Mouse (Mus musculus): ENCODE results near the gene Agpat1. TPM values are rescaled to one million over a fixed set of nuclear protein-coding genes. Genes with fewer than 3 reads are reported as not detected.

Agpat1 gene
- polyA plus RNA-seq, 1 experiment from 2014 or later = 55.6 TPM

DNA sequence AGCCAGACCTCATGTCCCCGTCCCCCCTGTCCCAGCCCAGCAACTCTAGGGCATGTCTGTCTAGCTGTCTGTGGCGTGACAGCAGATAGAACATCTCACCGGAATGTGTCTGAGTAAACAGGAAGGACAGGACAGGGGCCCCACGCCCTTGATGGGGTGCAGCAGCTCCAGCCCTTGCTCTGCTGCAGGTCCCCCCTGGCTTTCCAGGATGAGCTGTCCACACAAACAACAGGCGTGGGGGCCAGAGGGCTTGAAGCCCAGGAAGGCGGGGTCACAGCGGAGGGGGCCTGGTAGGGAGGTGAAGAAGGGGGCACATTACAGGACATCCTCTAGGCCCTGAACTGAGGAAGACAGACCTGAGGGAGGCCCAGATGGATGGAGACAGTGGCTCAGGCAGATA, 51.1 kb downstream of the Agpat1 start:
- Histone ChIP-seq H3K4me3 (ENCODE audit: low read depth, low read length) (no peak overlapping the region), H3K9me3 (ENCODE audit: control insufficient read depth) (no peaks in the 10 kb centered on the region), H3K4me2 (replicated peaks; ENCODE audit: low read depth) (no peak overlapping the region), H3K9ac (ENCODE audit: low read depth, low read length) (no peak overlapping the region), H3K4me1 (replicated peaks; ENCODE audit: control insufficient read depth, insufficient read depth, low read length) (peaks cover 7% of the 10 kb centered on the region; the same call in 1 of the 2 replicates), H3K27ac (ENCODE audit: low read depth, low read length) (peak overlapping the region; percentile 62), H3K27me3 (replicated peaks; ENCODE audit: control insufficient read depth, insufficient read depth, low read length) (peaks cover 7% of the 10 kb centered on the region; the same call in 1 of the 2 replicates), H3K36me3 (ENCODE audit: control insufficient read depth, insufficient read depth) (peaks cover 28% of the 10 kb centered on the region)
- no peak for TF ChIP-seq CTCF (IDR thresholded peaks at IDR 0.05; ENCODE audit: low read depth)
- WGBS = 53% methylated on average over 7 of the region's 7 CpGs
- ATAC-seq = peak; percentile 3; the same call in 1 of the 2 replicates

DNA sequence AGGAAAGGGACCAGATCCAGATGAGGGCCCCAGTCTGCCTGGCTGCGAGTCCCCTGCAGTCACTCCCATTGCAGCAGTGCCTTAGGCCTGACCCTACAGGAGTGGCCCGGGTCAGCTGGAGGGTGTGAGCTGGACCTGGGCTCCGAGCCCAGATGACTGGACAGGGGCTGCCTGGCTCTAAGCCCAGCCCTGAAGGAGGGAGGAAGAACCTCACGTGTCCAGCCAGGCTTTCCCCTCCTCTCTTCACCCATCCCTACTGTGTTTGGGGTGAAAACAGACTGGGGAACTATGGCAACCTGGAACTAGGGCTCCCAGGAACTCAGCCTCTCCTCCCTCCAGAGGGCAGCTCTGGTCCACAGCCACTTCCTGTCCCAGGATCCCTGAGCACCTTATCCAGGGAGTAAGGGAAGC, 51.5 kb downstream of the Agpat1 start:
- Histone ChIP-seq H3K4me2 (replicated peaks; ENCODE audit: low read depth) (no peak overlapping the region), H3K9me3 (ENCODE audit: control insufficient read depth) (no peaks in the 10 kb centered on the region), H3K4me1 (replicated peaks; ENCODE audit: control insufficient read depth, insufficient read depth, low read length) (peaks cover 7% of the 10 kb centered on the region; the same call in 1 of the 2 replicates), H3K36me3 (ENCODE audit: control insufficient read depth, insufficient read depth) (peaks cover 24% of the 10 kb centered on the region; the same call in 1 of the 2 replicates), H3K27me3 (replicated peaks; ENCODE audit: control insufficient read depth, insufficient read depth, low read length) (peaks cover 7% of the 10 kb centered on the region; the same call in 1 of the 2 replicates), H3K9ac (ENCODE audit: low read depth, low read length) (no peak overlapping the region), H3K27ac (ENCODE audit: low read depth, low read length) (peak overlapping the region; percentile 62), H3K4me3 (ENCODE audit: low read depth, low read length) (no peak overlapping the region)
- peak; percentile 57 for ATAC-seq
- WGBS = 47% methylated on average over 4 of the region's 4 CpGs
- TF ChIP-seq CTCF (IDR thresholded peaks at IDR 0.05; ENCODE audit: low read depth) = peak; percentile 68

DNA sequence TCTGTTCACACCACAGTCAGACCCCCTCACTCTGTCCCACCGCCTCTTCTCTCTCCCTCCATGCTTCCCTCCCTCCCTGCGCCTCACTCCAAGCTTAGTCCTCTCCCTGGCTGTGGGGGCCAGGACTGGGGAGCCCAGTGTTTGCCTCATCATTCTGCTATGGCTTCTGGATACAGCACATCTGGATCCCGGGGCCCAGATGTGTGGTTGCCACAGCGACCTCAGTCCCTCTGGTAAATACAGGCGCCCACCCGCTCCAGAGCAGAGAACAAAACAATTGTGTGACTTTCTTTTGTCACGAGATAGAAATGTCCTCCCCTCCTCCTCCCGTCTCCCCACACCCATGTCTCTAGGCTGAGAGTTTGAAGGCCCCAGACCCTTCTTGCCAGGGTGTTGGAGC, 52.6 kb downstream of the Agpat1 start:
- peaks cover 12% of the 10 kb centered on the region for H3K4me1 ChIP-seq (replicated peaks; ENCODE audit: control insufficient read depth, insufficient read depth, low read length)
- no peak overlapping the region for H3K4me3 ChIP-seq (ENCODE audit: low read depth, low read length)
- H3K27me3 ChIP-seq (replicated peaks; ENCODE audit: control insufficient read depth, insufficient read depth, low read length) = peaks cover 7% of the 10 kb centered on the region; the same call in 1 of the 2 replicates
- no peak overlapping the region for H3K4me2 ChIP-seq (replicated peaks; ENCODE audit: low read depth)
- TF ChIP-seq CTCF (IDR thresholded peaks at IDR 0.05; ENCODE audit: low read depth) = no peak
- 46% methylated on average over 8 of the region's 8 CpGs for WGBS
- no peak for ATAC-seq
- peaks cover 21% of the 10 kb centered on the region; the same call in 1 of the 2 replicates for H3K36me3 ChIP-seq (ENCODE audit: control insufficient read depth, insufficient read depth)
- H3K27ac ChIP-seq (ENCODE audit: low read depth, low read length) = no peak overlapping the region
- H3K9me3 ChIP-seq (ENCODE audit: control insufficient read depth) = no peaks in the 10 kb centered on the region
- no peak overlapping the region for H3K9ac ChIP-seq (ENCODE audit: low read depth, low read length)

DNA sequence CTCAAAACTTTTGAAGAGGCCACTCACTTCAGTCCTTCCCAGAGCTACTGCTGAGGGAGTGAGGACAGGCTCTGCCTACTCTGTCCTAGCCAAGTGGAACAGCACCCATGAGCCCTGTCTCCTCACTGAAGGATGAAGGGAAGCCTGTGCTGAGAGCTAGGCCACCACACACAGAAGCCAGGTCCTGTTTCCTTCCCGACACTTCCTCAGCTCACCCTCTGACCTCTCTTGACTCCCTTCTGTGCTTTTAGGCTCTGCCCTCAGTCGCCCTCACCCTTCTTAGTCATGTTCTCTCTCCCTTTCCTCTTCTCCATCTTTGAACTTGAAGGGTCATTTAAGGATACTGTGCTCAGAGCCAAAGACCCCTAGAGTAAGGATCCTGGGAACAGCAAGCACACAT, 53.2 kb downstream of the Agpat1 start:
- Histone ChIP-seq H3K9ac (ENCODE audit: low read depth, low read length) (no peak overlapping the region), H3K27ac (ENCODE audit: low read depth, low read length) (no peak overlapping the region), H3K36me3 (ENCODE audit: control insufficient read depth, insufficient read depth) (peaks cover 15% of the 10 kb centered on the region; the same call in 1 of the 2 replicates), H3K4me3 (ENCODE audit: low read depth, low read length) (no peak overlapping the region), H3K27me3 (replicated peaks; ENCODE audit: control insufficient read depth, insufficient read depth, low read length) (peaks cover 7% of the 10 kb centered on the region; the same call in 1 of the 2 replicates), H3K4me2 (replicated peaks; ENCODE audit: low read depth) (no peak overlapping the region), H3K4me1 (replicated peaks; ENCODE audit: control insufficient read depth, insufficient read depth, low read length) (peaks cover 12% of the 10 kb centered on the region), H3K9me3 (ENCODE audit: control insufficient read depth) (no peaks in the 10 kb centered on the region)
- no peak for TF ChIP-seq CTCF (IDR thresholded peaks at IDR 0.05; ENCODE audit: low read depth)
- WGBS = 39% methylated on average over 2 of the region's 2 CpGs
- no peak for ATAC-seq

DNA sequence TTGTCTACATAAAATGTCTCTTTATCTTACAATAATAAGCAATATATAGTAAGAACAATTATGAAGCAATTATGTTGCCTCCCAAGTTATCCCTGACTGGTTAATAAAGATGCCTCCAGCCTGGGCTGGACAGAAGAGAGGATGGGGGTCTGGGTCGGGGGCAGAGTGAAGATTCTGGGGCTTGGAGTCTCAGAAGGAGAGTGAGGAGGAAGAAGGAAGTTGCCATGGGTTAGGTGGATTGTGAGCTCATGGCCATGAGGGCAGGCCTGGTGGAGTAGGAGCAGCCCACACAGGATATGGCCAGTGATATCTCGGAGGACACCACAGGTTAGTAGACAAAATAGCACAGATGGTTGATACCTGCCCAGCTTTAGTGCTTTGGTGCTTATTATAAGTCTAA, 54.1 kb downstream of the Agpat1 start:
- WGBS = 67% methylated on average over 2 of the region's 2 CpGs
- H3K36me3 ChIP-seq (ENCODE audit: control insufficient read depth, insufficient read depth) = peaks cover 6% of the 10 kb centered on the region; the same call in 1 of the 2 replicates
- H3K4me3 ChIP-seq (ENCODE audit: low read depth, low read length) = no peak overlapping the region
- no peak overlapping the region for H3K4me2 ChIP-seq (replicated peaks; ENCODE audit: low read depth)
- no peak for ATAC-seq
- H3K27ac ChIP-seq (ENCODE audit: low read depth, low read length) = no peak overlapping the region
- H3K9ac ChIP-seq (ENCODE audit: low read depth, low read length) = no peak overlapping the region
- H3K4me1 ChIP-seq (replicated peaks; ENCODE audit: control insufficient read depth, insufficient read depth, low read length) = peaks cover 12% of the 10 kb centered on the region
- no peak for TF ChIP-seq CTCF (IDR thresholded peaks at IDR 0.05; ENCODE audit: low read depth)
- H3K27me3 ChIP-seq (replicated peaks; ENCODE audit: control insufficient read depth, insufficient read depth, low read length) = peaks cover 7% of the 10 kb centered on the region; the same call in 1 of the 2 replicates
- H3K9me3 ChIP-seq (ENCODE audit: control insufficient read depth) = no peaks in the 10 kb centered on the region

DNA sequence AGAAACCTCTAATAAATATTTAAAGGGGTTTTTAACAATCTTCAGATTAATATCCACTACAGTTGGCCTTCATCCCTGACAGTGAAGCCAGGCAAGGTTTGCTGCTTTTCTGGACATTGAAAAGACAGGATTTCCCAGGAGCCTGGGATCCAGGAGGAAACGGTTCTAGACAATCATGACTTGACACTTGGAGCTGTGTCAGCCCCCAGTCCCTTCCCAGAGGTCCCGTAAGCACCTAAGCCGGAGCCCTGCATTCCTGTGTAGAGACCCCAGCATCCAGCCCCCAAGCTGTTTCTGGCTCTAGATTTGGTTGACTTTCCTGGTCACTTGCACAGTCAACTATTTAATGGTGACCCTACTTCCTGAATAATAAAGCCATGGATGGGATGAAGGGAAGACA, 54.5 kb downstream of the Agpat1 start:
- Histone ChIP-seq H3K9me3 (ENCODE audit: control insufficient read depth) (no peaks in the 10 kb centered on the region), H3K4me2 (replicated peaks; ENCODE audit: low read depth) (no peak overlapping the region), H3K36me3 (ENCODE audit: control insufficient read depth, insufficient read depth) (peaks cover 2% of the 10 kb centered on the region; the same call in 1 of the 2 replicates), H3K4me1 (replicated peaks; ENCODE audit: control insufficient read depth, insufficient read depth, low read length) (peaks cover 12% of the 10 kb centered on the region), H3K9ac (ENCODE audit: low read depth, low read length) (no peak overlapping the region), H3K4me3 (ENCODE audit: low read depth, low read length) (no peak overlapping the region), H3K27ac (ENCODE audit: low read depth, low read length) (no peak overlapping the region), H3K27me3 (replicated peaks; ENCODE audit: control insufficient read depth, insufficient read depth, low read length) (peaks cover 7% of the 10 kb centered on the region; the same call in 1 of the 2 replicates)
- TF ChIP-seq CTCF (IDR thresholded peaks at IDR 0.05; ENCODE audit: low read depth) = no peak
- WGBS = 75% methylated on average over 3 of the region's 3 CpGs
- ATAC-seq = no peak
